Mouse (Mus musculus): ENCODE measurements around the gene Sec61a1.

DNA sequence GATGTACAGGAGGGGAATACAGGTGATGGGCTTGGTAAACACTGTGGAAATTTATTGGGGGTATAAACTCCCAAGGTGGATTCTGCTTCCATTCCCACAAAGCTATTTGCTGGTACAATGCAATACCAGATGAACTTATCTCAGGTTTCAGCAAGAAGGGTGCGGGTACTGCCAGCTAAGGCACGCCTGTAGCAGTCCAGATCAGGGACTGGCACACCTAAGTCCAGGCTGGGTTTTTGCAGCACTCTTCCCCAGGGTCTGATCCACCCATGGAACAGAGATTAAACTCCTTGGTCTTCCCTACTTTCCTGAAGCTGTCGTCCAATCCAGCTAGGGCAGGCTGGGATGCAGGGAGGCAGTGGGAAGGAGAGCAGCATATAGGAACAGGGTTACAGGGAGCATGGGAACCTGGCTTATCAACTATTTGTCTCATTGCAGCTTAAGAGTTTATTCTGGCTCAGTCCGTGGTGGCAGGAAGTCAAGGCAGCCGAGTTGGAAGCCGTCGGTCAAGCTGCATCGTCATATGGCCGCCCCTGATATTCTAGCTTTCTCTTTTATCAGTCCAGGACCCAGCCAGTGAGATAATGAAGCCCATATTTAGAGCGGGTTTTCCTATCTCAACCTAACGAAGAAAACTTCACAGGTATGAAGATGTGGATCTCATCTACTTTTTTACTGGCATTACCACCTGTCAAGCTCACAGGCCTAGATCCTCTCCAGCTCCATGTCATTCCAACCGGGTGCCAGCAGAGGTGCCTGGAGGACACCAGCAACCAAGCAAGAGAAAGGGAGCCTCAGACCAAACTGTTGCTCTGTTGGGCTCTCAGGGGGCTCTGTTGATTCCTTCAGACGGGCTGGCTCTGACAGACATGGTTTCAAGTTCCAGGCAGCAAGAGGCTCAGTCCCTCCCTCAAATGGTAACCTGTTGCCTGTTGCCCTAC is 16.4 kb downstream of the Sec61a1 start:
- no peak for TF ChIP-seq CTCF (IDR thresholded peaks at IDR 0.05; ENCODE audit: control insufficient read depth, insufficient read depth, insufficient replicate concordance, low read depth, low read length)
- TF ChIP-seq POLR2A (IDR thresholded peaks at IDR 0.05; ENCODE audit: control insufficient read depth, low read depth, low read length), result no peak
